Mouse (Mus musculus) thymus, adult 2 months (tissue): ENCODE results near the gene Pax8. TPM values are rescaled to one million over a fixed set of nuclear protein-coding genes. Genes with fewer than 3 reads are reported as not detected.

Source experiments
- DNase-seq: peaks from one replicate; pipeline ENCODE4 v3.0.0; 2021
- H3K27ac ChIP-seq: fragments of 200-500 bp; 2 replicates; pipeline ENCODE4 v1.5.1; 2012; ENCODE audit warnings: low read length, control low read depth; ENCODE audit not compliant: control insufficient read depth, insufficient read depth
- H3K27me3 ChIP-seq: fragments of 200-500 bp; 2 replicates; pipeline ENCODE4 v1.6.1; 2012; ENCODE audit warnings: mild to moderate bottlenecking, low read length, moderate library complexity, mixed read lengths; ENCODE audit not compliant: control insufficient read depth, insufficient read depth
- H3K36me3 ChIP-seq: fragments of 200-500 bp; 2 replicates; pipeline ENCODE4 v1.6.1; 2012; ENCODE audit warnings: mild to moderate bottlenecking, low read length, moderate library complexity; ENCODE audit not compliant: control insufficient read depth, insufficient read depth
- H3K4me1 ChIP-seq: fragments of 200-500 bp; replicated peaks from 2 replicates; pipeline ENCODE4 v1.6.1; 2012; ENCODE audit warnings: low read length; ENCODE audit not compliant: control insufficient read depth, insufficient read depth
- H3K4me3 ChIP-seq: fragments of 200-500 bp; 2 replicates; pipeline ENCODE4 v1.5.1; 2012; ENCODE audit warnings: mild to moderate bottlenecking, low read length, control low read depth, moderate library complexity; ENCODE audit not compliant: control insufficient read depth, insufficient read depth
- CTCF ChIP-seq: fragments of 200-500 bp; IDR thresholded peaks from 2 replicates; pipeline ENCODE4 v1.5.1; 2012; ENCODE audit warnings: mild to moderate bottlenecking, control low read depth, low read length, moderate library complexity, borderline replicate concordance; ENCODE audit not compliant: control insufficient read depth, poor library complexity, insufficient read depth; ENCODE audit errors: extremely low read depth
- POLR2A ChIP-seq: fragments of 200-500 bp; IDR thresholded peaks from 2 replicates; pipeline ENCODE4 v1.6.1; 2012; ENCODE audit warnings: mild to moderate bottlenecking, low read length, control low read depth, moderate library complexity; ENCODE audit not compliant: control insufficient read depth, poor library complexity, insufficient read depth; ENCODE audit errors: extremely low read depth
- WGBS: fragments of 180-500 bp; shearing (Covaris S2); methylation state at CpG from one replicate; pipeline ENCODE4 v1.1.7; 2018; 5-methylcytosine and 5-hydroxymethylcytosine counted together
- polyA plus RNA-seq: library from polyadenylated mRNA; depleted of rRNA; stranded (reverse); fragments of >200 nt; gene quantifications from 2 replicates; pipeline ENCODE4 v1.2.3, GENCODE M21; 2012; rRNA removed

Gene Pax8
- polyA plus RNA-seq: 0.08 and 0.14 TPM in 2 replicates

DNA sequence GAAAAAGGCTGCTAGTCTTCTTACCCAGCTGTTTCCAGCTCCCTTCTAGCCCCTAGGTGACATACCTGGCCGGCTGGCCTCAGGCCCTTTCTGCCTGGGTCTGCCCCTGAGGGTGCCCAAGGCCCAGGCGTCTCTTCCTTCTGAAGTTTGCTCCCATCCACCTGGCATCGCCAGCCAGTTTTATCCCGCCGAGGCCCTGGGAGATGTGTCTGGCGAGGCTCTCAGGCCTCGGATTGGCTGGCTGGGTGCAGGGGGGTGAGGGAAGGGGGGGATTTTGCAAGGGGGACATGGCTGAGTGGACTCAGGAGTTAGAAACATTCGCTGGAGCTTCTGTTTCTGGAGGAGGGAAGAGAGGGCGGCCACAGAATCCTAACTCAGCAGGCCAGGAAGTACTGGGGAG is at the start of gene Pax8:
TSS of gene Pax8 (minus strand) at position 180 of the 400 bp plus-strand sequence.
- peaks cover 19% of the 10 kb centered on the region for H3K27me3 ChIP-seq
- DNase-seq: no peak
- no peak within 1 kb of the TSS for H3K27ac ChIP-seq
- 69% methylated on average over 9 of the region's 9 CpGs for WGBS
- no peaks in the 10 kb centered on the region for H3K4me1 ChIP-seq
- TF ChIP-seq POLR2A: no peak
- TF ChIP-seq CTCF: no peak
- H3K4me3 ChIP-seq: no peak within 1 kb of the TSS
- H3K36me3 ChIP-seq: no peaks in the 10 kb centered on the region

DNA sequence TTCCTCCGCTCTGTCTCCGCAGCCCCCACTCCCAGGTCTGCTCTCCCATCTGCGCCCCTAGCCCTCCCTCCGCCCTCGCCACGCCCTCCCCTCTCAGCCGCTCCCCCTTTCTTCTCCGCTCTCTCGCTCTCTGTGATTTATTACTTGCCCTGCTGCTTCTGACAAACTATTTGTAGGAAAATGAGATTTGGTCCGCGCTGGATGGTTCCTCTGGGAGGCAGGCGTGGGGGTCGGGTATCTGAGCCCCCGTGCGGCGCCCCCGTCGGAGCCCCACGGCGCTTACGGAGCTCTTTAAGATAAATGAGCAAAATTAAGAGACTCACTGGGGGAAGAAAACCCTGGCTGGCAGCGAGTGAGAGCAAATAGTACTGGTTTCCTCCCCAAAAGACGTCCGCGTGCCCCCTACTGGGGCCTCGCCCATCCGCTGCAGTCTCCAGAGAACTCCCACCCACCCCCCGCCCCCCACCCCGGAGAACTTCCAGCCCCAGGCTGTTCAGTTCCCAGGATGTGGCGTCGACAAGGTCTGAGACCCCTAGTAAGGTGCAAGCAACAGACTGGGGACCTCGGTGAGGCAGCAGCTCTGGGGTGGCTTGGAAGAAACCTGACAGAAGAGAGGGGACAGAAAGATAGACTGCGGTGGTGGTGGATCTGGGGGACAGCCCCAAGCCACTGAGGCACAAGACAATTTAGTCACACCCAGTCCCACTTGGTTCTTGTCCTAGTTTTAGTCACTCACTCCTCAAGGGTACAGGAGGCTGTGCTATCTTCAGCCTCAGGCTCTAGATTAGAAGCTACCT is 46.2 kb upstream of the Pax8 start:
- no peak overlapping the region for H3K4me3 ChIP-seq
- WGBS: 4% methylated on average over 33 of the region's 33 CpGs
- no peak overlapping the region for H3K27ac ChIP-seq
- no peaks in the 10 kb centered on the region; the same call in 1 of the 2 replicates for H3K27me3 ChIP-seq
- TF ChIP-seq CTCF: no peak
- TF ChIP-seq POLR2A: no peak
- H3K4me1 ChIP-seq: no peaks in the 10 kb centered on the region
- H3K36me3 ChIP-seq: no peaks in the 10 kb centered on the region
- no peak for DNase-seq

DNA sequence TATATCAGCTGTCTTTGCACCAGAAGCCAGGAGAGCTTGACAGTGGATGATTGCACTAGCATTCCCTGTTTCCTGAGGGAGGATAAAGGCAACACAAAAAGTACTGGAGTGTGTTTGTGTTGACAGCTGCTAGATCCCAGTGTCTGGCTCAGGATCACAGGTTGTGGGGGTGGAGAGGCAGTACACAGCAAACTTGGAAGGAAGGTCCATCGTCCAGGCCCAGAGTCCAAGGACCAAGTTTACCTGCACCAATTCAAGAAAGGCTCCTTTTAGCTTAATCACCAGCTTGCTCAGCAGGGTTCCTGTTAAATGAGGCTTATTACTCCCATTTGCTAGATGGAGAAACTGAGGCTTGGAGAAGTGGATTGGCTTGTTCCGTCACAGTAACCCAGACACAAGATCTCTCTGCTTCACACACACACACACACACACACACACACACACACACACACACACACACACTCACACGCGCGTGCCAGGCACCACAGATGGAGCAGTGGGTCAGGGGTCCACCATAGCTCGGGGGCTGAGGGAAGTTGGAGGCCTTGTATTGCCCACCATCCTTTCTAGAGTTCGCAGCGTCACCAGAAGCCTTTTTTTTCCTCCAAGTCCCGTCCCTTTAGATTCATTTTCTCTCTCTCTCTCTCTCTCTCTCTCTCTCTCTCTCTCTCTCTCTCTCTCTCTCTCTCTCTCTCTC is 45.3 kb upstream of the Pax8 start:
- no peaks in the 10 kb centered on the region for H3K36me3 ChIP-seq
- no peak for TF ChIP-seq CTCF
- no peak for TF ChIP-seq POLR2A
- H3K4me3 ChIP-seq: no peak overlapping the region
- DNase-seq: no peak
- WGBS: 66% methylated on average over 9 of the region's 9 CpGs
- H3K27me3 ChIP-seq: no peaks in the 10 kb centered on the region; the same call in 1 of the 2 replicates
- H3K4me1 ChIP-seq: no peaks in the 10 kb centered on the region
- no peak overlapping the region for H3K27ac ChIP-seq

DNA sequence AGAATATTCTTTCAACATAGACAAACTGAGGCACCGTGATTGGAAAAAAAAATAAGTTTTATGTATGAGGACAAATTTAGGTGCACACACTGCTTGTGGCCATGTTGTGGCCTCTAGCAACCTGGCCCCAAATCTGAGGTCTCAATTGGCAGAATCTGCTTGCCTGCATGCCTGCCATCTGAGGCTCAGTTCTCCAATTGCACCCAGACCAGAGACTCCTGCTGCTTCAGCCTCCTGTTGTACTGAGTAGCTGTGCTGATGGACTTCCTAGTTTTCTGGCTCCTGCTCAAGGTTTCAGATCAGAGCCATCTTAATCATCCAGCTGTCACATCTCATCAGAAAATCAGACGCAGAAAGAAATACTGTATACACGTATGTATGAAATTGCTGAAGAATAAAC is 41.5 kb upstream of the Pax8 start:
- TF ChIP-seq POLR2A (no peak), CTCF (no peak)
- no peaks in the 10 kb centered on the region for H3K36me3 ChIP-seq
- no peak overlapping the region for H3K4me3 ChIP-seq
- no peak for DNase-seq
- H3K27me3 ChIP-seq: no peaks in the 10 kb centered on the region; the same call in 1 of the 2 replicates
- WGBS: 84% methylated on average over 3 of the region's 3 CpGs
- H3K4me1 ChIP-seq: no peaks in the 10 kb centered on the region
- no peak overlapping the region for H3K27ac ChIP-seq

DNA sequence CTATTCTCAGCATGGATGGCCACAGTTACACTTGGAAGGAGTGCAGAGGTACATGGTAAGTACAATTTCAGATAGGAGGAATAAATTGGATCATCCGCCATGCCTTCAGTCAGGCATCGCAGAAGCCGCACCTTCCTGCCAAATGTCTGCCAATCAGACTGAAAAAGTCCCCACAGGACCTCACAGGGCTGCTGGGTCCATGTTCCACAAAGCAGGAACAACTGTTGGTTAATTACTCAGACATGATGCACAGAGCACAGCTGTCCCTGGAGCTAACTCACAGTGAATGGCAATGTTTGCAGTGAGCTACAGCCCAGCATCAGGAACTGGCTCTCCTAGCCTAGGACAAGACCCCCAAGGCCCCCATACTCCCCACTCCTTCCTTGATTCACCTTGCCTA is 32.0 kb upstream of the Pax8 start:
- no peaks in the 10 kb centered on the region for H3K4me1 ChIP-seq
- DNase-seq: no peak
- H3K4me3 ChIP-seq: no peak overlapping the region
- no peak for TF ChIP-seq POLR2A
- TF ChIP-seq CTCF: no peak
- H3K27ac ChIP-seq: no peak overlapping the region
- 93% methylated on average over 3 of the region's 3 CpGs for WGBS
- H3K27me3 ChIP-seq: no peaks in the 10 kb centered on the region
- no peaks in the 10 kb centered on the region for H3K36me3 ChIP-seq

DNA sequence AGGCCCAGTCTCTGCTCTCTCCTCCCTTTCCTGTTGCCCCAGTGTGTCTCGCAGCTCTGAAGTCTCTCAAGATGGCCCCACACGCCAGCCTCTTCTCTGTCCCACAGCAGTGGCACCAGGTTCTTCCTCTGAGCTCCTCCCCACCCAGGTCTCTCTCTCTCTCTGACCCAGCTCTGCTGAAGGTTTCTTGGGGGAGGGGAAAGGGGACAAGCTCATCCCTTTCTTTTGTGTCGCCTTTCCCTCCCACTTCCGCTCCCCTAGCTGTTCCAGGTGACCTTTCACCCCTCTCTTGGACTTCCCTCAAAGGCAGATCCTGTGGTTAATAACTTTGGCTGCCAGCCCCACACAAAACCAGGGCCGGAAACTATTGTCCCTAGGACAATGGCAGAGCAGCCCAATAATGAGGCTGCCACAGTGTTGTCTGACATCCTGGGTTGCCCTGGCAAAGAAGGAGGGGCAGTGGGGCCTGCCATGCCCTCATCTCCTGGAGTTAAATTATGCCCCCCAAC is 27.6 kb upstream of the Pax8 start:
- Histone ChIP-seq H3K27ac (no peak overlapping the region), H3K27me3 (no peaks in the 10 kb centered on the region), H3K36me3 (no peaks in the 10 kb centered on the region), H3K4me1 (no peaks in the 10 kb centered on the region), H3K4me3 (no peak overlapping the region)
- DNase-seq: no peak
- 69% methylated on average over 5 of the region's 5 CpGs for WGBS
- TF ChIP-seq CTCF (no peak), POLR2A (no peak)
